Mouse (Mus musculus): ENCODE data around the gene Coasy.

GRCm38 (mm10) chr11:101053974-101054373, 28.4 kb upstream of the Coasy start:
- TF ChIP-seq GATA1 (IDR thresholded peaks at IDR 0.05; ENCODE audit: low read length), result no peak
- TF ChIP-seq TAL1 (IDR thresholded peaks at IDR 0.05; ENCODE audit: low read length), result no peak

Measured in erythroblast, embryonic 14.5 days (primary cell).